Mouse (Mus musculus): ENCODE measurements around the gene Spon2.
A peak's percentile ranks its signal among the peaks of the same experiment; 100 is the strongest.

The Spon2 gene

DNA sequence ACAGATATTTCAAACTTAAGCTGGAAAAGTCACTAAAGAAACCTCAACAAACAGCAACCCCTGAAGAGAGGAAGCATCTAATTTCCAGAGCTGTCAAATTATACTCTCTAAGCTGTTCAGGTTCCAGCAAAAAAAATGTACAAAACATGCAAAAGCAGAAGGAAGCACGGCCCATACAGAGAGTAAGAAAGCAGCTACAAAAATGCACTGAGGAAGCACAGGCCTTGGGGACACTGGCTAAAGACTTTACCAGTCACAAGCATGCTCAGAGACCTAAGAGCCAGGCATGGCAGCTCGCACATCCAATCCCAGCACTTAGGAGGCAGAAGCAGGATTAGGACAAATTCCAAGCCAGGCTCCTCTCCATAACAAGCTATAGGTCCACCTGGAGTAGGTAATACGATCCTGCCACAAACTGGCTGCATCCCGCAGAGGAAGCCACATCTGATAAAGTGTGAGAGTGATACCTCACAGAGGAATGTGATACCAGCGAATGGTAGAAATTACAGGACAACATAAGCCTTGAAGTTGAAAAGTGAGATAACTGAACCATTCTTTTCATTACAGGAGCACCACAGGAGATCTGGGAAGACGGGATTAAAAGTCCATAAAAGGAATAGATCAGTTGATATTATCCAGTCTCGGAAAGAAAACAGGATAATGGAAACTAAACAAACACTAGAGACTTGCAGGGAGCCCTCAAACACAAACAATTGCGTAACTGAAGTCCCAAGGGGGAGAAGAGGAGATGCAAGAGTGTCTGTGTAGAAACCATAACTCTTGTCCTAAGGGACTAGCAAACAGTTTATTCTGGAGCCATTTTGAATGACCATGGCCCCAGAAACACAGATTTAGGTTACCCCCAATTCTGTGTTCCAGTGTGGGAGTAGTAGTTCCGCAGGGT lies 4.8 kb upstream of the Spon2 start:
- H3K27me3 ChIP-seq (ENCODE audit: insufficient read depth, low read length) = peaks cover 58% of the 10 kb centered on the region
- no peak overlapping the region for H3K4me3 ChIP-seq (replicated peaks; ENCODE audit: low read length)
- H3K4me1 ChIP-seq (replicated peaks; ENCODE audit: low read depth, low read length) = peaks cover 12% of the 10 kb centered on the region
- TF ChIP-seq CTCF (conservative IDR thresholded peaks at IDR 0.05; ENCODE audit: low read length) (no peak), POU5F1 (IDR thresholded peaks at IDR 0.05; ENCODE audit: borderline replicate concordance, low read length) (no peak), NANOG (IDR thresholded peaks at IDR 0.05; ENCODE audit: borderline replicate concordance, low read length) (no peak)
- no peaks in the 10 kb centered on the region for H3K36me3 ChIP-seq (ENCODE audit: insufficient read depth, low read length)
- no peaks in the 10 kb centered on the region for H3K9me3 ChIP-seq (ENCODE audit: low read length)

DNA sequence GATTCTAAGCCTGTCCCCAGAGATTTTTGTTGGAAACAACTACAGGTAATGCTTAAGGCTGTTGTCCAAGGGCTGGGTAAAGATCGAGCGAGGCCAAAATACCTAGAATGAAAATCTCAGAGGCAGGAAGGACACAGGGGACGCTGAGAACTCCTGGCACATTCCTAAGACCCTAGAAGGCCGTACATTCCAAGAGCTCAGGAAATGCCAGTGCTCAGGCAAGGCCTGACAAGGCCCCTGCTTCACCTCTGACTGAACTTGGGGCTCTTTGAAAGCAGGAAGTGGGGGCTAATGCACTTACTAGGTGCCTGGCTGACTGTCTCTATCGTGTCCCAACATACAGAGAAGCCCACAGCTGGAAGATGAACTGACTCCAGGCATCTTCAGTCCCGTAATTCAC lies 4.1 kb upstream of the Spon2 start:
- Histone ChIP-seq H3K4me1 (replicated peaks; ENCODE audit: low read depth, low read length) (peaks cover 18% of the 10 kb centered on the region), H3K27me3 (ENCODE audit: insufficient read depth, low read length) (peaks cover 58% of the 10 kb centered on the region), H3K36me3 (ENCODE audit: insufficient read depth, low read length) (no peaks in the 10 kb centered on the region), H3K9me3 (ENCODE audit: low read length) (no peaks in the 10 kb centered on the region), H3K4me3 (replicated peaks; ENCODE audit: low read length) (no peak overlapping the region)
- TF ChIP-seq CTCF (conservative IDR thresholded peaks at IDR 0.05; ENCODE audit: low read length) (no peak), POU5F1 (IDR thresholded peaks at IDR 0.05; ENCODE audit: borderline replicate concordance, low read length) (no peak), NANOG (IDR thresholded peaks at IDR 0.05; ENCODE audit: borderline replicate concordance, low read length) (no peak)

DNA sequence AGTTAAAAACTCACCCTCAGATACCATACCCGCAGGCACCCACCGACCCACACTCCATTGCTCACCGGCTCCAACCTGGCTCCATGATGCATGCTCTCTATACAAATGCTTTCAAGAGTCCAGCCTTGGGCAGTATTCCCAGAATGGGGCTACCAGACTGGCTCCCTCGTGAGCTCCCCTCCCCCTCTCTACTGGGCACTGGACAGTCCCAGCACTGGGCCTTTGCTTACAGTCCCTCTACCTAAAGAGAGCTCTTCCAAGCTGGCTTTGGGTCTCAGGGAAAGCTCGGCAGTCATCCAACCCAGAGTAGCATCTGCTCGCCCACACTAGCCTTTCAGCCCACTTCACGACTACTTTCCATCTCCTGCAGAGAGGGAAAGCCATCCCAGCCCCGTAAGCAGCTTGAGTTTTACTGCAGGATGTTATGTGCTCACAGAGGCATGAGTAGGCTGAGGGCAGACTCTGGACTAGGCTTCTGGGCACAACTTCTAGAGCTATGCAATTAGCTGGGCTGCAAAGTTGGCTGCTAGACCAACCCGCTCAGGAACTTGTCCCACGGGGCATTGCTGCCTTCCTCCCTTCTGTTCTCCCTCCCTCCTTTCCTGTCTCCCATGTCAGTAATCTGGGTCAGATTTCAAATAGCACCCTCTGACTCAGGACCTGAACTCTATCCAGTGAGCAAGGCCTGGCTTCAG lies 2.2 kb upstream of the Spon2 start:
- no peak for TF ChIP-seq NANOG (IDR thresholded peaks at IDR 0.05; ENCODE audit: borderline replicate concordance, low read length)
- no peak for TF ChIP-seq CTCF (conservative IDR thresholded peaks at IDR 0.05; ENCODE audit: low read length)
- no peak for TF ChIP-seq POU5F1 (IDR thresholded peaks at IDR 0.05; ENCODE audit: borderline replicate concordance, low read length)
- Histone ChIP-seq H3K27me3 (ENCODE audit: insufficient read depth, low read length) (peaks cover 67% of the 10 kb centered on the region), H3K4me1 (replicated peaks; ENCODE audit: low read depth, low read length) (peaks cover 37% of the 10 kb centered on the region), H3K4me3 (replicated peaks; ENCODE audit: low read length) (no peak overlapping the region), H3K36me3 (ENCODE audit: insufficient read depth, low read length) (no peaks in the 10 kb centered on the region), H3K9me3 (ENCODE audit: low read length) (no peaks in the 10 kb centered on the region)

DNA sequence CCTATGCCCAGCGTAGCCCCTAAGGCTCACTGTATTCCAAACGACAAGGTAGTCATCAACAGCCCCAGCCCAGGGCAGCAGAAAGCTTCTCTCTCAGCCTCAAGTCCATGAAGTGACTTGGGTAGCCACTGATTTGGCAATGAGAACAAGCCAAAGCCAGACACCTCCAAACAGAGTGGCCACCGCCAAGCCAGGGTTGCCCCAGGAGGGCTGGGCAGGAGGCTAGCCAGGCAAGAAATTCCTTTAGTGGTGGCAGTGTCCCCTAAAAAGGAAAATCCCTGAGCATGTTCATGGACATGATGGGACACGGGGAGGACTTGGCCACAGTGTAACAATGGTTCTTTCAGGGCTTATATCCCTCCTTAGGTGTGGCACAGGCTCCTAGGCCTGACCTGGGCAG lies 1.6 kb upstream of the Spon2 start:
- TF ChIP-seq NANOG (IDR thresholded peaks at IDR 0.05; ENCODE audit: borderline replicate concordance, low read length) (no peak), CTCF (conservative IDR thresholded peaks at IDR 0.05; ENCODE audit: low read length) (no peak), POU5F1 (IDR thresholded peaks at IDR 0.05; ENCODE audit: borderline replicate concordance, low read length) (no peak)
- peaks cover 43% of the 10 kb centered on the region for H3K4me1 ChIP-seq (replicated peaks; ENCODE audit: low read depth, low read length)
- H3K9me3 ChIP-seq (ENCODE audit: low read length) = no peaks in the 10 kb centered on the region
- peaks cover 62% of the 10 kb centered on the region for H3K27me3 ChIP-seq (ENCODE audit: insufficient read depth, low read length)
- no peak overlapping the region for H3K4me3 ChIP-seq (replicated peaks; ENCODE audit: low read length)
- no peaks in the 10 kb centered on the region for H3K36me3 ChIP-seq (ENCODE audit: insufficient read depth, low read length)

DNA sequence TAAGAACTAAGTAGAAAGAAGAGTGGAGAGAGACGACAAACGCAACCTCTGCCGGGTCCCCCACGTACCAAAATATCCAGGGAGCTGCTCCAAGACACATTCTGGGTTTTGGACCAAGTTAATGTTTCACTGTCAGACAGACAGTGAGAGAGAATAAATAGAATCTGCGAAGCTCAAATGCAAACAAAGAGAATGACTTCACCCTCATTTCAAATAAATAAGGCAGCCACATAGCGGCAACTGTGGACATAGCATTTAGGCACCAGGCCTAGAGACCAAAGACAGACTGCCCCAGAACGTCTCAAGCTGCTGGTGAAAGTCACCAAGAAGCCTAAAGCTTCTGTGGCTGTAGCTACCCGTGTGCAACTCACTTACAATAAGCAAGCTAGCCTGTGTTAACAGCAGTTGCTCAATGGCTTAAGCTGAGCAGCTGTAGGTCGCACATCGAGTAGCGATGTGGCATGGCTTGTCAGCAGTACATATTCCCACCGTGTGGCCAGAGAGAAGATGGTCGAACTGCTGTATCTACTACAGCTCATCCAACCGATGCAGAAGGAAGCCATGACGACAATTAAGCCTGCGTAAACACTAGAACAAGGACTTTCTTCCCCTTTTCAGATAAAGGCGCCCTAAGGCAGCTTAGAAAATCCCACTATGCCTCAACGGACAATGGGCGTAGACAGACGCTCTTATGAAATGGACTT lies 643 bp upstream of the Spon2 start:
- H3K36me3 ChIP-seq (ENCODE audit: insufficient read depth, low read length) = no peaks in the 10 kb centered on the region
- TF ChIP-seq NANOG (IDR thresholded peaks at IDR 0.05; ENCODE audit: borderline replicate concordance, low read length) = no peak
- TF ChIP-seq CTCF (conservative IDR thresholded peaks at IDR 0.05; ENCODE audit: low read length) = no peak
- no peak for TF ChIP-seq POU5F1 (IDR thresholded peaks at IDR 0.05; ENCODE audit: borderline replicate concordance, low read length)
- peaks cover 48% of the 10 kb centered on the region for H3K4me1 ChIP-seq (replicated peaks; ENCODE audit: low read depth, low read length)
- peaks cover 68% of the 10 kb centered on the region for H3K27me3 ChIP-seq (ENCODE audit: insufficient read depth, low read length)
- H3K9me3 ChIP-seq (ENCODE audit: low read length) = no peaks in the 10 kb centered on the region
- H3K4me3 ChIP-seq (replicated peaks; ENCODE audit: low read length) = no peak overlapping the region

DNA sequence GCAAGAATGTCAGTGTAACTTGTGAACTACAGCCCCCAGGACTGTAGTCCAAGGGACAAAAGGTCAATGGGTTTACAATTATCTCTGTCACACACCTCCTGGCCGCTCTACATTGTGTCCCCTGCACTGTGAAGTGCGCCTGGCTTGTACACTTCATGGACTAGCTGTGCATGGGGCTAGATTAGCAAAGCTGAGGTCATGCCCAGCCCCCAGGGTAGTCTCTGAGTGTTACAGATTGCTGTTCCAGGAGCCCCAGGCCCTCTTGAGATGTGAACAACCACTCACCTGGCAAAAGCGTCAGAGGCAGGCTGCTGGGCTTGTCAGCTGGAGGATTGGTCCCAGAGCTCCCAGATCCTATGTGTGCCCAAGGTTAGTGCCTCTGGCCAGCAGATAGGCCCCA lies 592 bp downstream of the Spon2 start:
- Histone ChIP-seq H3K36me3 (ENCODE audit: insufficient read depth, low read length) (no peaks in the 10 kb centered on the region), H3K4me1 (replicated peaks; ENCODE audit: low read depth, low read length) (peaks cover 48% of the 10 kb centered on the region), H3K4me3 (replicated peaks; ENCODE audit: low read length) (peak overlapping the region; percentile 32; the same call in 1 of the 2 replicates), H3K27me3 (ENCODE audit: insufficient read depth, low read length) (peaks cover 75% of the 10 kb centered on the region), H3K9me3 (ENCODE audit: low read length) (no peaks in the 10 kb centered on the region)
- TF ChIP-seq CTCF (conservative IDR thresholded peaks at IDR 0.05; ENCODE audit: low read length) (no peak), POU5F1 (IDR thresholded peaks at IDR 0.05; ENCODE audit: borderline replicate concordance, low read length) (no peak)

DNA sequence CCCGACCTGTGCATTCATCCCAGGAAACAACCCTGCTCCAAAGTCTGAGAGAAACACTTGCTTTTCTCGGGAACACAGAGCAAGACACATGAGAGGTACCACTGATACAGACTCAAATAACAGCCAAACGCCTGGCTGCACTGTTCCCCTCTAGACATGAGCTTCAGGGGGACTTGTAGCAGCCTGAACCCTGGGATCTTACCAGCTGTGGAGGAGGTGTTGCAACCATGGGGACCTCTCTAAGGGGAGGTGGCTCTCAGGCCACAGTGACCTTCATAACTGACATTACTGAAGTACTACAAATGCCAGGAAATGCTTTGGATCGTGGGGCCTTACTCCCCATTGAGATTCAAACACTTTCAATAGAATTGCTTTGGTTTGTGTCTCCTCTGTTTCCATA lies 3.5 kb downstream of the Spon2 start:
- TF ChIP-seq POU5F1 (IDR thresholded peaks at IDR 0.05; ENCODE audit: borderline replicate concordance, low read length) = no peak
- TF ChIP-seq NANOG (IDR thresholded peaks at IDR 0.05; ENCODE audit: borderline replicate concordance, low read length) = no peak
- no peak for TF ChIP-seq CTCF (conservative IDR thresholded peaks at IDR 0.05; ENCODE audit: low read length)
- Histone ChIP-seq H3K4me3 (replicated peaks; ENCODE audit: low read length) (no peak overlapping the region), H3K36me3 (ENCODE audit: insufficient read depth, low read length) (no peaks in the 10 kb centered on the region), H3K9me3 (ENCODE audit: low read length) (no peaks in the 10 kb centered on the region), H3K4me1 (replicated peaks; ENCODE audit: low read depth, low read length) (peaks cover 48% of the 10 kb centered on the region), H3K27me3 (ENCODE audit: insufficient read depth, low read length) (peaks cover 53% of the 10 kb centered on the region)

DNA sequence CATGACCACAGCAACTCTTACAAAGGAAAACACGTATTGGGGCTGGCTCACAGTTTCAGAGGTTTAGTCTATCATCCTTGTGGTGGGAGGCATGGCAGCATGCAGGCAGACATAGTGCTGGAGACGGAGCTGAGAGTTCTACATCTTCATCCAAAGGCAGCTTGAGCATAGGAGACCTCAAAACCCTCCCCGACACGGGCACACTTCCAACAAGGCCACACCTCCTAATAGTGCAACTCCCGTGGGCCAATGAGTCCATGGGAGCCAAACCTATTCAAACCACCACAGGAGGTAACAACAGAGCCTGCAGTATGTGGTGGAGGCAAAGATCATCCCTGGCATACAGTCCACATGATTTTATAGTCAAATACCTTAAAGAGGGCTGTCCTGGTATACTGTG lies 7.0 kb downstream of the Spon2 start:
- H3K36me3 ChIP-seq (ENCODE audit: insufficient read depth, low read length) = no peaks in the 10 kb centered on the region
- H3K9me3 ChIP-seq (ENCODE audit: low read length) = no peaks in the 10 kb centered on the region
- TF ChIP-seq CTCF (conservative IDR thresholded peaks at IDR 0.05; ENCODE audit: low read length) = no peak
- TF ChIP-seq POU5F1 (IDR thresholded peaks at IDR 0.05; ENCODE audit: borderline replicate concordance, low read length) = no peak
- TF ChIP-seq NANOG (IDR thresholded peaks at IDR 0.05; ENCODE audit: borderline replicate concordance, low read length) = no peak
- peaks cover 36% of the 10 kb centered on the region for H3K27me3 ChIP-seq (ENCODE audit: insufficient read depth, low read length)
- no peak overlapping the region for H3K4me3 ChIP-seq (replicated peaks; ENCODE audit: low read length)
- peaks cover 19% of the 10 kb centered on the region for H3K4me1 ChIP-seq (replicated peaks; ENCODE audit: low read depth, low read length)
